Mouse (Mus musculus) heart, postnatal 0 days (tissue): ENCODE results near the gene P2rx1.

ENCODE experiments used
- CTCF ChIP-seq: IDR thresholded peaks from 2 replicates; pipeline ENCODE4 v1.5.1; 2016; ENCODE audit warnings: antibody characterized with exemption, control low read depth, low read depth
- EP300 ChIP-seq: IDR thresholded peaks from 2 replicates; pipeline ENCODE4 v1.6.1; 2016; ENCODE audit warnings: antibody characterized with exemption, low read depth

DNA sequence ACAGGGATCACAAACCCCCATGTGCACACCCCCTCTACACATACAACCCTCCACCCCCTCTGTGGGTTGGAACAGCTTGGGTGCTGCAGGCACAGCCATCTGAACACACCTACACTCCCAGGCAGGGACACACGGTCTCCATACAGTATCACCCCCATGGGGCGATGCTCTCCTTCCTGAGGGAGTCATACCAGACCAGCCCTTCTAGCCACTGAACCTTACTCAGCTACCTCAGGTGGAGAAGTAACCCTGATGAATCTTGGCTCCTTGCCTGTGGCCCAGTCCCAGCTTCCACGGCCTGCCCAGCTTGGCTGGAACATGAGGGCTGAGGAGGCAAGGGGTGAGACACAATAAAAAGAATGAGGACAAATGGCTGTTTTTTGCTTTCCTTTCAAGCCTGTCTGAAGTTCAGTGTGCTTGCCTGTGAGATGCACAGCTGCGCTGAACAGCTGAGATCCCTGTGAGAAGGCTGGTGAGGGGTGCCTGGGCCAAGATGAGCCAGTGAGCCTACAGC is 16.0 kb downstream of the P2rx1 start:
- TF ChIP-seq EP300 = no peak
- no peak for TF ChIP-seq CTCF
